Mouse (Mus musculus): ENCODE results near the gene Ankrd11. TPM values are rescaled to one million over a fixed set of nuclear protein-coding genes. Genes with fewer than 3 reads are reported as not detected.

Gene Ankrd11
- polyA plus RNA-seq, 1 experiment from 2014 or later: 47.4 TPM

- WGBS: 89% methylated on average over 4 of the region's 4 CpGs
- H3K9me3 ChIP-seq (ENCODE audit: control insufficient read depth, low read length): no peaks in the 10 kb centered on the region
- H3K9ac ChIP-seq (ENCODE audit: low read length): no peak overlapping the region
- H3K4me2 ChIP-seq (ENCODE audit: low read length): no peak overlapping the region
- ATAC-seq (replicated peaks; ENCODE audit: low FRiP score, low TSS enrichment, low read depth) (no peak), DNase-seq (ENCODE audit: low spot score) (no peak)
- H3K4me1 ChIP-seq (replicated peaks; ENCODE audit: control insufficient read depth, insufficient read depth, low read length): no peaks in the 10 kb centered on the region
- H3K36me3 ChIP-seq (ENCODE audit: control insufficient read depth, insufficient read depth, low read length): peaks cover 16% of the 10 kb centered on the region; the same call in 1 of the 2 replicates
- no peaks in the 10 kb centered on the region for H3K27me3 ChIP-seq (replicated peaks; ENCODE audit: control insufficient read depth, insufficient read depth, low read length)
- H3K27ac ChIP-seq (ENCODE audit: low read depth): no peak overlapping the region
- H3K4me3 ChIP-seq (ENCODE audit: low read depth, low read length): no peak overlapping the region
Observed at GRCm38 (mm10) chr8:122976046-122976445, 66.0 kb downstream of the Ankrd11 start.

DNA sequence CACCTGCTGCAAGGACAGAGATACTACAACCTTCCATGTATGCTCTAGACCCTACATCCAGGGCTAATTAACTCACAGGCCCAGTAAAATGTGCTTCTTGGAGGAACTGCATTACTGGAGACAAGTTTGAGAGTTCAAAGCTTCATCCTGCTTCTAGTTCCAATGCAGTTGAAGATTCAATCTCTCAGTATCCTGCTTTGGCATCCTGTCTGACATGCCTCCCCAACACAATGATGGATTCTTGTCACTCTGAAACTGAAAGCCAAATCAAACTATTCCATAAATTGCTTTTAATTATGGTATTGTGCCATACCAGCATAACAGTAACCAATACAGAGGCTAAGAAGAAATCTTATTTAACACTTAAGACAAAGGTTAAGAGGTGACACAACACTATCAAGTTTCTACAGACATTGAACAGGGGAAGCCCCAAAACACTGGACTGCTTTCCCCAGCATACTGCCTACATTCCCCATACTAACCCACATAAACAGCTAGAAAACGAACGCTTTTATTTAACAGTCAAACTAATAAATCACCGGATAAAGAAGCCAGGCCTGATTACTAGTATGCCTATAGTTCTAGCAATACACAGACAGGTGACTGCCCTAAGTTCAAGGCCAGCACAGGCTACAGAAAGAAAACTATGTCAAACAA, 72.0 kb downstream of the Ankrd11 start:
- H3K9ac ChIP-seq (ENCODE audit: low read length): no peak overlapping the region
- no peaks in the 10 kb centered on the region for H3K9me3 ChIP-seq (ENCODE audit: control insufficient read depth, low read length)
- H3K4me2 ChIP-seq (ENCODE audit: low read length): no peak overlapping the region
- H3K27ac ChIP-seq (ENCODE audit: low read depth): no peak overlapping the region
- peaks cover 16% of the 10 kb centered on the region; the same call in 1 of the 2 replicates for H3K36me3 ChIP-seq (ENCODE audit: control insufficient read depth, insufficient read depth, low read length)
- DNase-seq (ENCODE audit: low spot score) (no peak), ATAC-seq (replicated peaks; ENCODE audit: low FRiP score, low TSS enrichment, low read depth) (no peak)
- no peaks in the 10 kb centered on the region for H3K27me3 ChIP-seq (replicated peaks; ENCODE audit: control insufficient read depth, insufficient read depth, low read length)
- H3K4me3 ChIP-seq (ENCODE audit: low read depth, low read length): no peak overlapping the region
- 70% methylated on average over 3 of the region's 3 CpGs for WGBS
- H3K4me1 ChIP-seq (replicated peaks; ENCODE audit: control insufficient read depth, insufficient read depth, low read length): no peaks in the 10 kb centered on the region

DNA sequence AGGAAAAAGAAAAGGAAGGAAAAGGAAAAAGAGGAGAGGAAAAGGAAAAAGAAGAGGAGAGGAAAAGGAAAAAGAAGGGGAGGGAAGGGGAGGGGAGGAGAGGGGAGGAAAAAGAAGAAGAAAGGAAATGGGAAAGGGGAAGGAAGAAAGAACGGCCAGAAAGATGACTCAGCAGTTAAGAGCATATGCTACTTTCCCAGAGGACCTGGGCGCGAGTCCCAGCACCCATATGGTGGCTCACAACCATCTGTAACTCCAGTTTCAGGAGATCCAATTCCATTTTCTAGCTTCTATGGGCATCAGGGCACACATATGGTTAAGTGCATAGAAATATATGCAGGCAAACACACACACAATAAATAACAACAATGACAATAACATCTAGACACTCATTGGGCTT, 73.9 kb downstream of the Ankrd11 start:
- WGBS: 85% methylated on average over 3 of the region's 3 CpGs
- DNase-seq (ENCODE audit: low spot score): no peak
- Histone ChIP-seq H3K9ac (ENCODE audit: low read length) (no peak overlapping the region), H3K36me3 (ENCODE audit: control insufficient read depth, insufficient read depth, low read length) (peaks cover 12% of the 10 kb centered on the region; the same call in 1 of the 2 replicates), H3K27ac (ENCODE audit: low read depth) (no peak overlapping the region), H3K4me2 (ENCODE audit: low read length) (no peak overlapping the region), H3K4me3 (ENCODE audit: low read depth, low read length) (no peak overlapping the region), H3K27me3 (replicated peaks; ENCODE audit: control insufficient read depth, insufficient read depth, low read length) (no peaks in the 10 kb centered on the region), H3K4me1 (replicated peaks; ENCODE audit: control insufficient read depth, insufficient read depth, low read length) (peaks cover 6% of the 10 kb centered on the region; the same call in 1 of the 2 replicates), H3K9me3 (ENCODE audit: control insufficient read depth, low read length) (no peaks in the 10 kb centered on the region)
- ATAC-seq (replicated peaks; ENCODE audit: low FRiP score, low TSS enrichment, low read depth): no peak

DNA sequence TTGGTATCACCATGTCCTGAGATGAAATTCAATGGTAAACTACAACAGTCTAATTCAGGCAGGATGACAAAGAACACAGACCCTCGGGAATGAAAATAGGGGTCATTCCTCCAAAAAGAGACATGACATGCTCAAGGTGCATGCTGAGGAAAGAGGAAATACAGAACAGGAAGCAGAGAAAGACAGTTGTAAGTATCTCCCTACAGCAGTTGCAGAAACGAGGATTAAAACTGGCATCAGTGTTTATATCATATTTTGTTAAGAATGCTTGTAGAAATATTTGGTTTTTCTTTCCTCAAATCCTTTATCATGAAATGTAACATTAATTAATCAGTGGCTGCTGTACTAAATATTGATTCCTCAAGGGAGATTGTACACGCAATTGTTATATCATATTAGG, 75.4 kb downstream of the Ankrd11 start:
- no peak overlapping the region for H3K27ac ChIP-seq (ENCODE audit: low read depth)
- WGBS: 59% methylated on average over 3 of the region's 3 CpGs

DNA sequence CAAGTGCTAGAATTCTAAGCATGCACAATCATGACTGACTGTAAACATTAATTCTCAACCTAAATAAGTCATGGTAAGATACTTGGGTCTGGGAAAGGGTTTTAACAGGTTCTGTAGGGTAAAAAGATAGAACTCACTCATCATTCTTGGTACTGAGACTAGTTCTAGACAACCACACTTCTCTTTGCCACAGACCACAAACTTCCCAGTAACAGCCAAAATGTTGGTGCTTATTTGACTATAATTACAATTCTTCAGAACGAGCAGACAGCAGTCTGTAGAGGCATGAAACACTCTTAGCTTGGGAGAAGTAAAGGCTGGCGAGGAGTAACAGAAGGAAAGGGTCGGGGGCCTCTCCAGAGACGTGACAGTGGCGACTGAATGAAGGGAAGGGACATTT, 80.0 kb downstream of the Ankrd11 start:
- Histone ChIP-seq H3K9me3 (ENCODE audit: control insufficient read depth, low read length) (no peaks in the 10 kb centered on the region), H3K27me3 (replicated peaks; ENCODE audit: control insufficient read depth, insufficient read depth, low read length) (no peaks in the 10 kb centered on the region), H3K36me3 (ENCODE audit: control insufficient read depth, insufficient read depth, low read length) (0 out of 2 replicates have a peak, but pooled peaks cover 4% of the 10 kb centered on the region), H3K9ac (ENCODE audit: low read length) (no peak overlapping the region), H3K4me2 (ENCODE audit: low read length) (no peak overlapping the region), H3K27ac (ENCODE audit: low read depth) (no peak overlapping the region), H3K4me3 (ENCODE audit: low read depth, low read length) (no peak overlapping the region), H3K4me1 (replicated peaks; ENCODE audit: control insufficient read depth, insufficient read depth, low read length) (peaks cover 27% of the 10 kb centered on the region)
- 53% methylated on average over 5 of the region's 5 CpGs for WGBS
- DNase-seq (ENCODE audit: low spot score) (no peak), ATAC-seq (replicated peaks; ENCODE audit: low FRiP score, low TSS enrichment, low read depth) (no peak)

More for the DNA sequence above, 75.4 kb downstream of the Ankrd11 start:
- Histone ChIP-seq H3K9ac (ENCODE audit: low read length) (no peak overlapping the region), H3K27me3 (replicated peaks; ENCODE audit: control insufficient read depth, insufficient read depth, low read length) (no peaks in the 10 kb centered on the region), H3K9me3 (ENCODE audit: control insufficient read depth, low read length) (no peaks in the 10 kb centered on the region), H3K4me1 (replicated peaks; ENCODE audit: control insufficient read depth, insufficient read depth, low read length) (peaks cover 17% of the 10 kb centered on the region), H3K36me3 (ENCODE audit: control insufficient read depth, insufficient read depth, low read length) (0 out of 2 replicates have a peak, but pooled peaks cover 9% of the 10 kb centered on the region), H3K4me2 (ENCODE audit: low read length) (no peak overlapping the region), H3K4me3 (ENCODE audit: low read depth, low read length) (no peak overlapping the region)
- no peak for ATAC-seq (replicated peaks; ENCODE audit: low FRiP score, low TSS enrichment, low read depth)
- no peak for DNase-seq (ENCODE audit: low spot score)

- peaks cover 31% of the 10 kb centered on the region for H3K4me1 ChIP-seq (replicated peaks; ENCODE audit: control insufficient read depth, insufficient read depth, low read length)
- 0 out of 2 replicates have a peak, but pooled peaks cover 4% of the 10 kb centered on the region for H3K36me3 ChIP-seq (ENCODE audit: control insufficient read depth, insufficient read depth, low read length)
- no peak overlapping the region for H3K4me2 ChIP-seq (ENCODE audit: low read length)
- no peak overlapping the region for H3K4me3 ChIP-seq (ENCODE audit: low read depth, low read length)
- no peak overlapping the region for H3K9ac ChIP-seq (ENCODE audit: low read length)
- no peak overlapping the region; the same call in 1 of the 2 replicates for H3K27ac ChIP-seq (ENCODE audit: low read depth)
- no peaks in the 10 kb centered on the region for H3K27me3 ChIP-seq (replicated peaks; ENCODE audit: control insufficient read depth, insufficient read depth, low read length)
- ATAC-seq (replicated peaks; ENCODE audit: low FRiP score, low TSS enrichment, low read depth): no peak
- 22% methylated on average over 2 of the region's 2 CpGs for WGBS
- H3K9me3 ChIP-seq (ENCODE audit: control insufficient read depth, low read length): no peaks in the 10 kb centered on the region
- DNase-seq (ENCODE audit: low spot score): no peak
Observed at GRCm38 (mm10) chr8:122961458-122961857, 80.6 kb downstream of the Ankrd11 start.

- no peak overlapping the region for H3K9ac ChIP-seq (ENCODE audit: low read length)
- peaks cover 31% of the 10 kb centered on the region for H3K4me1 ChIP-seq (replicated peaks; ENCODE audit: control insufficient read depth, insufficient read depth, low read length)
- 18% methylated on average over 1 of the region's 1 CpGs for WGBS
- ATAC-seq (replicated peaks; ENCODE audit: low FRiP score, low TSS enrichment, low read depth) (peak; percentile 72), DNase-seq (ENCODE audit: low spot score) (peak; percentile 63)
- no peaks in the 10 kb centered on the region for H3K27me3 ChIP-seq (replicated peaks; ENCODE audit: control insufficient read depth, insufficient read depth, low read length)
- no peaks in the 10 kb centered on the region for H3K9me3 ChIP-seq (ENCODE audit: control insufficient read depth, low read length)
- 0 out of 2 replicates have a peak, but pooled peaks cover 4% of the 10 kb centered on the region for H3K36me3 ChIP-seq (ENCODE audit: control insufficient read depth, insufficient read depth, low read length)
- no peak overlapping the region; the same call in 1 of the 2 replicates for H3K27ac ChIP-seq (ENCODE audit: low read depth)
- H3K4me3 ChIP-seq (ENCODE audit: low read depth, low read length): no peak overlapping the region
- H3K4me2 ChIP-seq (ENCODE audit: low read length): no peak overlapping the region
Observed at GRCm38 (mm10) chr8:122960932-122961331, 81.1 kb downstream of the Ankrd11 start.

DNA sequence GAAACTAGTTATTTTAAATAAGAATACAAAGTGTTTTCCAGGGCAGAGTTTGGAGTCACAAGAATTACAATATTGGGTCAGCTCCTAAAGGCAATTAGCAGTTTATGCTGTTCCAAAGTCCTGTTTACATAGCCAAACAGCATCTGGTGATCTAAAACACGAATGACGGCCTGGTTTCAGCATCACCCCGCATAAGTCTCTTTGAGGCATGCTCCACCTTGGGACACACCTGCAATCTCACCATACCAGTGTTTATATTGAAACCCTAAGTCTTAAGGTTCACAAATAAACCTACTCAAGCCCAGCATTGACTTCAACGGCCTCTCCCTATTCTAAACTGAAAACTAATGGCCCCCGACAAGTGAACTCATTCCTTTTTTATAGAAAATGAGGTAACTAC, 81.8 kb downstream of the Ankrd11 start:
- Histone ChIP-seq H3K4me1 (replicated peaks; ENCODE audit: control insufficient read depth, insufficient read depth, low read length) (peaks cover 31% of the 10 kb centered on the region), H3K27ac (ENCODE audit: low read depth) (no peak overlapping the region), H3K36me3 (ENCODE audit: control insufficient read depth, insufficient read depth, low read length) (0 out of 2 replicates have a peak, but pooled peaks cover 4% of the 10 kb centered on the region), H3K4me2 (ENCODE audit: low read length) (no peak overlapping the region), H3K9me3 (ENCODE audit: control insufficient read depth, low read length) (no peaks in the 10 kb centered on the region), H3K9ac (ENCODE audit: low read length) (no peak overlapping the region), H3K4me3 (ENCODE audit: low read depth, low read length) (no peak overlapping the region), H3K27me3 (replicated peaks; ENCODE audit: control insufficient read depth, insufficient read depth, low read length) (no peaks in the 10 kb centered on the region)
- no peak for DNase-seq (ENCODE audit: low spot score)
- ATAC-seq (replicated peaks; ENCODE audit: low FRiP score, low TSS enrichment, low read depth): peak; percentile 50
- WGBS: 60% methylated on average over 5 of the region's 5 CpGs

DNA sequence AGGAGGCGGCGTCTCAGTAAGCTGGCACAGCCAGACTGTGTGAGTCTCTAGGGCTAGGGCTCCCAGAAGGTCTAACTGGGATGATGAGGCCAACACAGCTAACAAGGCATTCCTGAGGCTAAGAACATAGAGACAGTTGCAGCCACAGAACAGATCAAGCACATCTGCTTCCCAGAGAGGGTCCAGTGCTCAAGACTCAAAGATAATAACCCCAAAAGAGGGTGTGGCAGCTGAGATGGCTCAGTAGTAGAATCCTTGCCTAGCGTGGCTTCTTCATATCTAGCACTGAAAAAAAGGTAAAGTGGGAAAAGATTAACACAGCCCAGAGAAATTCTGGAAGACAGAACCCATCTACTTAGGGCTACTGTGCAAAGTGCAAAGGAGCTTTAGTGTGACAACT, 86.1 kb downstream of the Ankrd11 start:
- no peak for ATAC-seq (replicated peaks; ENCODE audit: low FRiP score, low TSS enrichment, low read depth)
- Histone ChIP-seq H3K36me3 (ENCODE audit: control insufficient read depth, insufficient read depth, low read length) (no peaks in the 10 kb centered on the region), H3K4me2 (ENCODE audit: low read length) (no peak overlapping the region), H3K27ac (ENCODE audit: low read depth) (no peak overlapping the region), H3K9ac (ENCODE audit: low read length) (no peak overlapping the region), H3K9me3 (ENCODE audit: control insufficient read depth, low read length) (no peaks in the 10 kb centered on the region), H3K4me1 (replicated peaks; ENCODE audit: control insufficient read depth, insufficient read depth, low read length) (peaks cover 7% of the 10 kb centered on the region), H3K4me3 (ENCODE audit: low read depth, low read length) (no peak overlapping the region), H3K27me3 (replicated peaks; ENCODE audit: control insufficient read depth, insufficient read depth, low read length) (no peaks in the 10 kb centered on the region)
- DNase-seq (ENCODE audit: low spot score): no peak
- 94% methylated on average over 3 of the region's 3 CpGs for WGBS
